Mouse (Mus musculus): ENCODE results near the gene Itgb1bp2. TPM values are rescaled to one million over a fixed set of nuclear protein-coding genes. Genes with fewer than 3 reads are reported as not detected.

The Itgb1bp2 gene
- 1 to 10 TPM in 1 of 2 experiments, under 1 TPM in 1; 0.68 to 1.2 TPM for total RNA-seq (2021)
- long read RNA-seq, experiment 1 = 0 reads
- long read RNA-seq, experiment 2 = 0 reads

DNA sequence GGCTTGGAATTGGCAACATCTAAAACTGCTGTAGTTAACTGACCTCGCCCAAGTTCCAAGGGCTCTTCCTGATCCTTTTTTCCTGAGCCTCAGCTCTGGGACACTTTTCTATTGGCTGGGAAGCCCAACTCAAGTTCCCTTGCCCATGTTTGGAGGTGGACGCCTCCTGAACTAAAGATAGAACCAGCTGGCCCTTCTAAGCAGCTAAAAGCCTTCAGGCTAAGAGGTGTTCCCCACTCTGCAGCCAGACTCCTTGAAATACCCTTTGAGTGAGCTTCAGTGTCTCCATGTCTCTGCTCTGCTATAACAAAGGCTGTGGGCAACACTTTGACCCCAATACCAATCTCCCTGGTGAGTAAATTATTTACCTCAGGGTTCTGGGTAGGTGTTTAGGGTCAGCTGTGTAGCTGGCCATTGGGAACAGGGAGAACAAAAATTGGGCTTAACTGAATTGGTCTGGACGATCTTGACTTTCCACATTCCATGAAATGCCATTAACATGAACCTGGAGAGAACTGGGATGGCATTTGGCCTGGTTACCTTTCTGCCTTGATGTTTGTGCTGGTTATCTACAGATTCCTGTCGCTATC, at the start of gene Itgb1bp2:
Gene Itgb1bp2, plus strand, starts transcription at position 203 of the 590 bp plus-strand sequence.
- H3K4me3 ChIP-seq = no peak within 1 kb of the TSS
- intact Hi-C loops (cut with DNase I) = loop anchor here (10.0 kb wide), 1 partner anchor 106 kb away; no protein-coding TSS in a partner anchor
- DNase-seq (ENCODE audit: extremely low spot score in 1 of 2, low spot score in 2 of 2) = no peak
- H3K27ac ChIP-seq = no peak within 1 kb of the TSS
- TF ChIP-seq CTCF (IDR thresholded peaks at IDR 0.05) = no peak

DNA sequence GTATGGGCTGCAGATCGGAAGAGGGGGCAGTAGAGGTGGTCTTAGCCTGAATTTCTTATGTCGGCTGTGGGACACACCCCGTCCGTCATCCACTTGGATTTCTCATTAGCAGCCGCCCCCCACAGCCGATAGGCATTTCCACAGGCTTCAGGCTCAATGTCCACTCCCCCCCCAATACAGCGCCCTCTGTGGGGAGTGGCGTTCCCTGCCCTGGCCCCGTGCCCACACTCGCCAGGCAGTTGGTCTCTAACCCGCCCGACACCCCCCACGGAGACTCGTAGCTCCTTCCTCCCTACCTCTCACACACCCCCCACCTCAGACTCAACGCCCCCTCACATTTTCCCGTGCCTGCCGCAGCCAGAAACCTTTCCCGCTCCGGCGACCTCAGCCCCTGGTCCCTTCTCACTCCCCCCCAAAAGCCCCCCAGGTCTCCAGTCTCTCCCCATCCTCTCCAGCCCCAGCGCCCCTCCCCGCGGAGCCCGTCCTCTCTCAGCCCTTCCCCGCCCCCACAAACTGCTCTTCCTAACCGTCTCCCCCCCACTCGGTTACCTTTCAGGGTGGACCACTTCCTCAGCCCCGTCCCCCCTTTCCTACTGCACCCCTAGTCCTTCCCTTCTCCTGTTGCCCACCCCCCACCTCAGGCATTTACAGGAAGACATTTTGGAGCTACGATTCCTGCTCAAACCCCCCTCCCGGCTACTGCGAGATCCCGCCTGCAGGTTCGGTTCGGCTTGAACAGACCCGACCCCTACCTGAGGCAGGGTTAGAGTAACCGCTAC, 29.8 kb upstream of the Itgb1bp2 start:
- intact Hi-C loops (cut with DNase I) = loop anchor here (1.0 to 5.0 kb wide), 4 partner anchors 10 to 287 kb away; partner anchors contain the start of genes Nono and Taf1
- H3K27ac ChIP-seq = peak overlapping the region; percentile 91
- peak; percentile 43 for TF ChIP-seq CTCF (IDR thresholded peaks at IDR 0.05)
- H3K4me3 ChIP-seq = peak overlapping the region; percentile 59
- peak; percentile 31 to 46 for DNase-seq (ENCODE audit: extremely low spot score in 1 of 2, low spot score in 2 of 2)

DNA sequence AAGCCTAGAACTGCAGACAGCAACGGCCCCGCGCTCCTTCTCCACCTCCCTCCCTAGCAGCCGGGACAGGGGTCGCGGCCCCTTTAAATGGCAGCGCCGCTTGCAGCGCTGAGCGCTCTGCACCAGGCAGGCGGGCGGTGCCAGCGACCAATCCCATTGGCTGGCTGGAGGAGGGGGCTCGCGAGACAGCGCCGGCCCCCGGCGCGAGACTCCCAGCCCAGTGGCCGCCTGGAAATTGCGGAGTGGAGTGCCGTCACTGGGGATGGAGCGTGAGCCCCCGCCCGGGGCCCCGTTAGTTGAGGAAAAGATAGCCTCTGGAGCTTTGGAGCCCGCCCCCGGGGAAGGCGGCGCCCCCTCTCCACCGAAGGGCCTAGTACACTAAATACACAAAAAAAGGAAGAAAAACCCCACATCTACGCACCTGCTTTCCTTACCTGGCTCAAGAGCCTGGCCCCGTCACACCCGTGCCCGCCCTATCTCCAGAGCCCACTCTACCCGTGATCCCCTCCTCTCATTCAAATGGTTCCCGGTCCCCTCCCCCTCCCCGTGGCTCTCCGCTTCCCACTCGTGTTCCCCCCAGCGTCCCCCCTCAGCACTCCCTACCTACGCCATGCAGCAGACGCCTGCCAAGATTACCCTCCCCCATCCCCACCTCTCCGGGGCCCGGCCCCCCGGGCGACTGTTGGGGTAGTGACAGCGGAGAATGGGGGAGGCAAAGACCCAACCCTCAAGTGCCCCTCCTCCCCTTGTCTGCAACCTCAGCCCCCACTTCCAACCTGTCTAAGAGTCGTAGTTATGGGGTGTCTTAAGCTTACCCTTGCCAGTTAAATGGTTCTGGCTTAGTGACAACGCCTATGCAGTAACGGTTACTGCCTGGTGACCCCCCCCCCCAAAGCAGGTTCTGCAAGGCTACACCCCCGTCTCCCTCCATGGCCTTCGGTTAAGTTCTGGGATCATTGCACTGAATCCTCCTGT, 28.9 kb upstream of the Itgb1bp2 start:
- H3K4me3 ChIP-seq = peak overlapping the region; percentile 59
- peak overlapping the region; percentile 91 for H3K27ac ChIP-seq
- DNase-seq (ENCODE audit: extremely low spot score in 1 of 2, low spot score in 2 of 2) = peak; percentile 84
- intact Hi-C loops (cut with DNase I) = loop anchor here (1.0 to 5.0 kb wide), 4 partner anchors 9 to 288 kb away; partner anchors contain the start of genes Nono and Taf1
- no peak for TF ChIP-seq CTCF (IDR thresholded peaks at IDR 0.05)

DNA sequence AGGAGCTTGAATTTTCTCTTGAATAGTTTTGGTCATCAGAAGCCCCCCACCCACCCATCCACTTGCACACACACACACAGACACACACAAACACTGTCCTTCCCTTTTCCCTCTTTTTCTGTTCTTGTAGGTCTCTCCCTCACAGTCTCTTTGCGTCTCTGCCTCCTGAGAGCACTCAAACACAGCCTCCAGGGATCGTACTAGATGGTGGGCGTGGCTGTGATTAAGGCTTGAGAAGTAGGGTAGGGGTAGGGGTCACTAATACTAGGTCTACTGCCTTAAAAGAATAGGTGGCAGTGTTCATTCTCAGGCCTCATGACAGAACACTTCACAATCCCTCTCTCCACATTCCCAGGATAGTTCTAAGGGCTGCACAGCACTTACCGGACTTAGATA, 28.2 kb upstream of the Itgb1bp2 start, which contains the start of gene Zmym3:
Gene Zmym3, minus strand, starts transcription at position 150 of the 396 bp plus-strand sequence.
- intact Hi-C loops (cut with DNase I) = no loop called here
- Histone ChIP-seq H3K4me3 (peak within 1 kb of the TSS; percentile 59), H3K27ac (peak within 1 kb of the TSS; percentile 91)
- no peak for DNase-seq (ENCODE audit: extremely low spot score in 1 of 2, low spot score in 2 of 2)
- no peak for TF ChIP-seq CTCF (IDR thresholded peaks at IDR 0.05)

DNA sequence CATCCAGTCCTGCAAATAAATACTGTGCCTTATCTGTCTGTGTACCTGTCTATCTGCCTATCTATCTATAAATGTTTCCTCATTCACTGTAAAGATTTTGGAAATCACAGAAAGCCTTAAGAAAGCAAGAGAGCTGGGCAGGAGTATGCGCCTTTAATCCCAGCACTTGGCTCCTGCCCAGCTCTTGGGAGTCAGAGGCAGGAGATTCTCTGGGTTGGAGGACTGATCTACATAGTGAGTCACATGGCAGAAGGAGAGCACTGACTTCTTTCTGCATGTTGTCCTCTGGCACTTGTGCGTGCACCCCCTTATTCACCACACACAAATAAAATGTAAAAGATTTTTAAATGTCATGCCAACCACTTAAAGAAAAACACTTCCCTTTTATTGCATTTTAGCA, 25.4 kb upstream of the Itgb1bp2 start:
- intact Hi-C loops (cut with DNase I) = loop anchor here (1.0 kb wide), 1 partner anchor 43 kb away; no protein-coding TSS in a partner anchor
- DNase-seq (ENCODE audit: extremely low spot score in 1 of 2, low spot score in 2 of 2) = no peak
- no peak for TF ChIP-seq CTCF (IDR thresholded peaks at IDR 0.05)
- Histone ChIP-seq H3K27ac (no peak overlapping the region), H3K4me3 (no peak overlapping the region)

DNA sequence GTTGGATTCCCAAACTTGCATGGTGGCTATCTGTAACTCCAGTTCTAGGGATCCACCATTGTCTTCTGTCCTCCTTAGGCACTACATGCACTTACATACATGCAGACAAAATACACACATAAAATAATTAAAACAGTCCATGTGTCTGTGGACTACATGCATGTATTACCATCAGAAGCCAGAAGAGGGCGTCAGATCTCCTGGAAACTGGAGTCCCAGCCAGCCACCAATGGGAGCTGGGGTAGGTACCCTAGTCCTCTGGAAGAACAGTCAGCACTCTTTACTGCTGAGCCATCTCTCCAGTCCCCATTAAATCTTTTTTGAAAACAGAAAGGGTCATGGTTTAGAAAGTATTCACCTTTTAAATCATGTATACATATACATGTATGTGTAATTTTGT, 21.1 kb upstream of the Itgb1bp2 start:
- H3K27ac ChIP-seq = no peak overlapping the region

DNA sequence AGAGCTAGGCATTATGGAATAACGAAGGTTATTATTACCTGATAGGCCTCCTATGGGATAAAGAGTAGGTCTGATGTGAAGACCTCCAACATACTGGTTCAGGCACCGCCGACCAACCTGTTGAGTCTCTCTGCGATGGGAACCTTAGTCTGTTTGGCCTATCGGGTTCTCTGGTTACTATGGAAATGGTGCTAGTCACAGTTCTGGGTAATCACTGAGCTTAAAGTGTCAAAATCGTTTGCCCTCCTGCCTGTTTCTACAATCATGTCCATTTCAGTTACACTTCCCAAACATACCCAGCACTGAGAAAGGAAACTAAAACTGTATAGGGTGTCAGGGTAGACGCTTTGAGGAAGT, 20.1 kb upstream of the Itgb1bp2 start:
- no peak for DNase-seq (ENCODE audit: extremely low spot score in 1 of 2, low spot score in 2 of 2)
- intact Hi-C loops (cut with DNase I) = loop anchor here (1.0 kb wide), 1 partner anchor 9 kb away; no protein-coding TSS in a partner anchor
- no peak for TF ChIP-seq CTCF (IDR thresholded peaks at IDR 0.05)
- Histone ChIP-seq H3K27ac (peak overlapping the region; percentile 88), H3K4me3 (peak overlapping the region; percentile 56)

More for the DNA sequence above, 21.1 kb upstream of the Itgb1bp2 start:
- no peak overlapping the region for H3K4me3 ChIP-seq
- no peak for DNase-seq (ENCODE audit: extremely low spot score in 1 of 2, low spot score in 2 of 2)
- intact Hi-C loops (cut with DNase I) = no loop called here
- peak; percentile 43 for TF ChIP-seq CTCF (IDR thresholded peaks at IDR 0.05)

DNA sequence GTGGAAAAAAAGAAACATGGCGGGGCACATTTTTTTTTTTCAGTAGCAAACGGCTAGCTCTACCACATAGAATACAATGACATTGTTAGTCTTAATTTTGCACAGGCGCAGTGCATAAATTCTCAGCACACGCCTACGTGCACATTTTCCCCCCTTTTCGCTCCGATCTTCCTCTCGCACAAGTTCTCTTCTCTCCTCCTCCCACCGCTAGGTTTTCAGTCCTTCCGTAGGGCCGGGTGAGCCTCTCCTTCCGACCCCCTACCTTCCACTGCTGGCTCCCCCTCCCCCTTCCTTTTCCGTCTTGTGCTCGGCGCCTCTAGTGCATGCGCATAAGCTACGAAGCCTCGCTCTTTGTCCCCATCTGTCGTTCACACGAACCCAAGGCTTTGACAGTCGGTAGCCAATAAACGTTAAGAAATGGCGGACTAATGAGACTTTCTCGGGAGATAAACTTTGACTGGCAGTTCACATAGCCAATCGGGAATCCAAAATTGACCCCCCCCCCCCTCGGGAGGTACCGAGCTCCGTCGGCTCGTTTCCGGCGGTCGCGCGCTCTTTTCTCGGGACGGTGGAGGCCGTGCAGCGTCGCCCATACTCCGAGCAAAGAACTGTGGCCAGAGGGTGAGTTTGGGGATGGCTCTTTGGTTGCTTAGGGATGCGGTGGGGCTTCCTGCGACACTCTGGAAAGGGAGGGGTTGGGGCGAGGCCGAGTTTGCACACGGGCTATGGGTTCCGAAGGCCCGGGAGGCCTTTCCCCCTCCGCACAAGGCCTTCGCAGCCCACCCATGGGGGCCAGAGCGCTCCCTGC, 19.5 kb upstream of the Itgb1bp2 start, which contains the start of gene Nono:
Gene Nono, plus strand, starts transcription at position 177 of the 808 bp plus-strand sequence.
- peak within 1 kb of the TSS; percentile 56 for H3K4me3 ChIP-seq
- TF ChIP-seq CTCF (IDR thresholded peaks at IDR 0.05) = peak; percentile 16
- intact Hi-C loops (cut with DNase I) = loop anchor here (1.0 kb wide), 1 partner anchor 10 kb away; no protein-coding TSS in a partner anchor
- DNase-seq (ENCODE audit: extremely low spot score in 1 of 2, low spot score in 2 of 2) = peak; percentile 60 to 84
- peak within 1 kb of the TSS; percentile 88 for H3K27ac ChIP-seq

DNA sequence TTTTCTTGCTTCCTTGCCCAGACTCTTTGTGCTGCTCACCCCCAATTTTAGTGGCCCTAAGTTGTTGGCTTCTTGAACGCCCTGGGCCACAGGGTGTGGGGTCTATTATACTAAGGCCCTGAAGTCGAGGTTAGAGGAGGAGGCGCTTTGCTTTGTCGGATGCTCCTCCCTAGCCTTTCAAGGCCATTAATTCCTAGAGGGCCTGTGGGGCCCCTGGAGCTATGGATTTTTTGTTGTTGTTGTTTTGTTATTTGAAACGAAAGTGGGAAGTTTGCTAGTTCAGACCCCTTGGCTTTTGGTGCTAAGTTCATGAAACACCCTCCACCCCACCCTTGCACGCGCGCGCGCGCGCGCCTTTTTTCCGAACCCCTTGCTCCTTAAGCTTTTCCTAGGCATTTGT, 18.9 kb upstream of the Itgb1bp2 start:
- DNase-seq (ENCODE audit: extremely low spot score in 1 of 2, low spot score in 2 of 2) = no peak
- intact Hi-C loops (cut with DNase I) = loop anchor here (1.0 to 10.0 kb wide), 2 partner anchors 11 to 215 kb away; partner anchors contain the start of gene Ogt
- TF ChIP-seq CTCF (IDR thresholded peaks at IDR 0.05) = no peak

DNA sequence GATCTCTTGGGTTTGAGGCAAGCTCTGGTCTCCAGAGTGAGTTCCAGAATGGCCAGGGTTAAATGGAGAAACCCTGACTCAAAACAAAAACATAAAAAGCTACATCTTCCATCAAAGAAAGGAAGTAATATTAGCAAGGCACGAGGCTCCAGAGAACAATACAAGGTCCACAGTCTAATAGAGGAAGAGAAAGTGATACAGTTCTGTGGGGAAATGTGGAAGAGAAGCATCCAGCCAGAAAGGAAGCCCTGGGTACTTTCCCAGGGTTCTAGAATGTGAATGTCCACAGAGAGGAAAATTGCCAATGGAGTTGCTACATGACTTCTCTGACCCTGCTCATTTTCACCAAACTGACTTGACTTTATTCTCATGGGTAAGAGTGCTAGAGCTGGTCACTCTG, 2.3 kb downstream of the Itgb1bp2 start:
- Histone ChIP-seq H3K4me3 (no peak overlapping the region), H3K27ac (no peak overlapping the region)
- DNase-seq (ENCODE audit: extremely low spot score in 1 of 2, low spot score in 2 of 2) = no peak
- intact Hi-C loops (cut with DNase I) = no loop called here
- TF ChIP-seq CTCF (IDR thresholded peaks at IDR 0.05) = no peak

More for the DNA sequence above, 18.9 kb upstream of the Itgb1bp2 start:
- peak overlapping the region; percentile 56 for H3K4me3 ChIP-seq
- peak overlapping the region; percentile 76 for H3K27ac ChIP-seq

All from left cerebral cortex, adult 2 months (tissue).